Mouse (Mus musculus) ES-Bruce4 (cell line): ENCODE results near the gene Ccdc86.

Source experiments
- CTCF ChIP-seq: IDR thresholded peaks from one replicate; pipeline ENCODE4 v1.8.1; 2011; ENCODE audit warnings: low read depth, low read length
- EP300 ChIP-seq: IDR thresholded peaks from 2 replicates; pipeline ENCODE4 v1.6.1; 2011; ENCODE audit warnings: low read depth, low read length; ENCODE audit not compliant: insufficient read depth

GRCm38 (mm10) chr19:10904927-10905727 is 43.9 kb downstream of the Ccdc86 start:
- TF ChIP-seq EP300 = no peak
- TF ChIP-seq CTCF = no peak
